Mouse (Mus musculus): ENCODE measurements around the gene Mvb12a.

DNA sequence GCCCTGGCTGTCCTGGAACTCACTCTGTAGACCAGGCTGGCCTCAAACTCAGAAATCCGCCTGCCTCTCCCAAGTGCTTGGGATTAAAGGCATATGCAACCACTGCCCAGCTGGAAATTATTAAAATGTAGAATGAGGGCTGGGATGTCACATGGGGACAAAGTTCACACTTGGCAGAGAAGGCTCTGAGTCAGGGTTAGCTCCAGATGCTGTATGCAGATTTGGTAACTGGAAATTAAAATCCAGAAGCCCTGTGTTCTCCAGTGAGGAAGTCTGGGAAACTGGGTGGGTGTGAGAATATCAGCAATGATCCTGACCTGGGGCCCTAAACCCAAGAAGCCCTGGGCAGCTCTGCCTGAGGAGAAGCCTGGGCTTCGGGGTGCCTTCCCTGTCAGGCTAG, 33.4 kb upstream of the Mvb12a start:
- TF ChIP-seq POLR2A (IDR thresholded peaks at IDR 0.05; ENCODE audit: low read depth, low read length) (no peak), CTCF (IDR thresholded peaks at IDR 0.05; ENCODE audit: extremely low read depth, insufficient read length, insufficient replicate concordance, low read depth, low read length) (no peak)
